Mouse (Mus musculus): ENCODE results near the gene Me1.
A peak's percentile ranks its signal among the peaks of the same experiment; 100 is the strongest.

Gene Me1

GRCm38 (mm10) chr9:86695818-86696261 is at the start of gene Me1:
Me1 (minus strand) TSS chr9:86695953.
- peak; percentile 14 to 35 for DNase-seq (ENCODE audit: low spot score in 2 of 2)

- DNase-seq (ENCODE audit: low spot score in 2 of 2), result no peak
Measured at GRCm38 (mm10) chr9:86744041-86744440, 48.3 kb upstream of the Me1 start.

GRCm38 (mm10) chr9:86742959-86743911 is 47.5 kb upstream of the Me1 start, which contains the start of gene Prss35:
Prss35 (plus strand) TSS chr9:86743649.
- DNase-seq (ENCODE audit: low spot score in 2 of 2), result peak in 1 of 2 experiments; percentile 27

DNA sequence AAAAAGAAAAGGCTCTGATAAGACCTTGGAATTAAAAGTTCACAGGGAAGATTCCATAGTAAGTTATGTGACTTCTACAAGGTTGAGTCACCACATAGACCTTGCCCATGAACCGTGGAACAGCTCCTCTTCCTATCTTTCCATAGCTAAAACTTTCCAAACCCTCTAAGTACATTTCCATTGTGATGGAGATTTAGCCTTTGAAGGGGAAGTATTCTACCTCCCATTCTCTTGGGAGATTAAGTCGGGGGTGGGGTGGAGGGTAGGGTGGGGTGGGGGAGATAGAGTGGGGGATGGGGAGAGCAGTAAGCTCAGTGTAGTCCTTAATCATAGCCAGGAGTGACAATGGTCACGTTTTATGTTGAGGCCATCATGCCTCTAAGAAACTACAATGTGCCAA is 44.2 kb upstream of the Me1 start:
- no peak for DNase-seq (ENCODE audit: low spot score in 2 of 2)

GRCm38 (mm10) chr9:86738801-86739200 is 43.0 kb upstream of the Me1 start:
- DNase-seq (ENCODE audit: low spot score in 2 of 2), result no peak

DNA sequence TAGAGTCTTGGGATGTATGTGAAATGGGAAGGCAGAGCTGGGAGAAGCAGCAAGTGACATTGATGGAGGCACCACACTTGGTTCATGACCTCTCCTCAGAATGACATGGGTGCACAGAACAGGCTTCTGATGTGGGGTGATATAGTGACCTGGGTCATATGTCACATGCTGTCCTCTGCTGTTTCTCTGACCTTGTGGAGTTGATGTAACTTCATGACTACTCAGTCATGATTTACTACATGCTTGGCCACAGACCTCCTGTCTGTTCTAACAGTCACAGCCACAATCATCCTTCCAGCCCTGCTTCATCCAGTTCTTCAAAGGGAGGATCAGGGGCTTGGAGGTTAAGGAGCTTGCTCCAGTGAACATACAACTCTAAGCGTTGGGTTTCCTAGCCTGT is 42.3 kb upstream of the Me1 start:
- DNase-seq (ENCODE audit: low spot score in 2 of 2), result no peak

DNA sequence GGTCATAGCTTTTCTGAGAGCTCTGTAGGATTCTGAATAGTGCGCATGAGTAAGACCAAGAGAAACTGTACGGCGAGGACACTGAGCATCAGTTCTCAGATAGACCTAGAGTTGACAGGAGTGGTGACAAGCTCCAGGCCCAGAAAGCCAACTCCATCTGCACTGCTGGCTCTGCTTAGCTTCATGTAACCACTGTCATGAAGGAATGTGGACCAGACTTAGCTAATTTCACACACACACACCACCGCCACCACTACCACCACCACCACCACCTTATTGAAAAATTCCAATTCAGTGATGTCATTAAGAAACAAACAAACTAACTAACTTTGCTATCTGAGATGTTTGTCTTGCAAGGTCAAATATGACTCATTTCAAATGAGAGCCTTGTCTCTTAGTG is 41.2 kb upstream of the Me1 start:
- DNase-seq (ENCODE audit: low spot score in 2 of 2), result no peak

DNA sequence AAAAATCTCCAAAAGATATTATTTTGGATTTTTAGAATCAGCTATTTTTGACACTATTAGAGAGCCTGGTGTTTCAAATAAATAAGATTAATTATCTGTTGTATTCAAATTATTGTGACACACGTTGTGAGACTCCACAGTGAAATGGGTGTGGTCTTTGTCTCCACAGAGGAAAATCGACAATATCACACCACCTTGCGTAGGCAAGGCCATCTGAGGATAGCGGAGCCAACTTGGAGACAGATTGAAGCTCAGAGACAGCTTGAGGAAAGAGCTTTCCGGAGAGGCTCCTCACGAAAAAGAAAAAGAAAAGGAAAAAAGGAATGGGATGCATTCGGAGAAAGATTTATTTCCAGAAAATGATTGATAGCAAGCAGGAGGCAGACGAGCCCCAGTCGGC is 39.0 kb upstream of the Me1 start:
- no peak for DNase-seq (ENCODE audit: low spot score in 2 of 2)

DNA sequence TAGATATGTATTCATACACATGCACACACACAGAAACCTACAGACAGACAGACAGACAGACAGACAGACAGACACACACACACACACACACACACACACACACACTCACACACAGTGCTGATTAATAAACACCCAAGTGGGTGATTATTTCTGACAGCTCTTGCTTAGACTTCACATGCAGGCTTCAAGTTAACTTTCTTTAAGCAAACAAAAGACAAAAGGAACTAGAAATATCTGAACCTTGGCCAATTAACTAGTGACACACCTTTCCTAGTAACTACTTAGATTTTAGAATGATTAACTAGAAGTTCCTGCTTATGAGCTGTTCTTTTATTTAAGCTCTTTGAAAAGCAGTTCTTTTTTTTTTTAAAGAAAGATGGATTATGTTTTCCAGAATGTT is 38.6 kb upstream of the Me1 start:
- DNase-seq (ENCODE audit: low spot score in 2 of 2), result no peak

DNA sequence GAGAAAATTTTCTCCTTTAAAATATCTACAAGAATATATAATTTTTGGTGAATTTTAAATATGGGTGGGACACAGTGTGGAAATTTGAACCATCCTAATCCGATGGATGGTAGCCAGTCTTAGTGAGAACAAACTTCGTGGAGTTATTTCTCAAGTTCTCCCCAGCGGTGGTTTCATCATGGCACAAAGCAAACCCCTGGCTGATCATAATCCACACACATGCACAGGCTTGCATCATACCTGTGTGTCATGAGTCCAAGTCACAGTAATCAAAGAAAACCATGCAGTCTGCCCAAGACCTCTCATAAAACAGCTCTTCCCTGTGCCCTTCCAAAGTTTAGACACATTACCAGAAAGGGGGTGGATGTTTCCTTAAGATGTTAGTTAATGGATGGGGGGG is 34.1 kb upstream of the Me1 start:
- DNase-seq (ENCODE audit: low spot score in 2 of 2), result no peak

DNA sequence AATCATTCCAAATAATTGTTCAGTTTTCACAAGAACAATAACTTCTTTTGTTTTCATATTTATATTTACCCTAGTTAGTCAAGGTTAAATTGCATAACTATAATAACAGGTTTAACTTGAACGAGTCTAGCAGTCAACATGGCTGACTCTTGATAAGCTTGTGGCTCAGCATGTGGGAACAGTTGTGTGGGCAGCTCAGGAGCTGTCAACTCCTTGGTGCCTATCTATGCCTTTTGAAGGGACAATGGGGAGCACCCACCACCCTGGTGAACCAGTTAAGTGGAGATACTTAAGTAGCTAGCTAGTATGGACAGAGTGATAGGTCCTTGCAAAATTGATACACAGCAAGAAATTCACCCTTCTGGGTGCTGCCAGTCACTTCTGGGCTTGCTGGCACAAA is 33.3 kb upstream of the Me1 start:
- no peak for DNase-seq (ENCODE audit: low spot score in 2 of 2)

GRCm38 (mm10) chr9:86728214-86728814 is 32.6 kb upstream of the Me1 start:
- DNase-seq (ENCODE audit: low spot score in 2 of 2), result no peak

DNA sequence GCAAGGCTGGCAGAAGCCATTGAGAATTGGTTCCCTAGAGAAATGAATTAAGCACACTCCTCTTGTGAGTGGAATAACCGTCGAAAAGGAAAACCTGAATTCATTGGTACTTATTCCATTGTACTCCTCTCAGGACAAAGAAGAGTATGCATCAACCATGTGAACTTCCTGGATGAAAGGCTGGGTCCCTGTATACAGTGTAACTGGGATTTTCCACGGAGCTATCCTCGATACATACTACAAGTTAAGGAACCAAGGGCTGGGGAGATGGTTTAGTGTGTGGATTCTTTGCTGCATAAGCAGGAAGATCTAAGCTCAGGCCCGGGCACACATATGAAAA is 30.6 kb upstream of the Me1 start:
- DNase-seq (ENCODE audit: low spot score in 2 of 2), result no peak

- DNase-seq (ENCODE audit: low spot score in 2 of 2), result no peak
Measured at GRCm38 (mm10) chr9:86725604-86726380, 30.0 kb upstream of the Me1 start.

DNA sequence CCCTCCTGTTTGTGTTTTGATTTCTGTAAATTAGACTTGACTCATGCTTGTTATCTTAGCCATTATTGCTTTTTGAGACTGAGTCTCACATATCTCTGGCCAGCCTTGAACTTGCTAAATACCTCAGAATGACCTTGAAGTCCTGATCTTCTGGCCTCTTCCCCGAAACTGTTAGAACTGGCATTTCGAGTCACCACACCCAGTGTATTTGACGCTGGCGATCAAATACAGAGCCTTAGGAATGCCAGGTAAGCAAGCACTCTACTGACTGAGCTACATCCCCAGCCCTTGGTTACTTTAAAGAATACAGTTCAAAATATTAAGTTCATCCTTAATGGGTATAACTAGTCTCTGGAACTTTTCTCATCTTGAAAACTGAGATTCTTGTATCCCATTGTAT is 29.3 kb upstream of the Me1 start:
- DNase-seq (ENCODE audit: low spot score in 2 of 2), result no peak

DNA sequence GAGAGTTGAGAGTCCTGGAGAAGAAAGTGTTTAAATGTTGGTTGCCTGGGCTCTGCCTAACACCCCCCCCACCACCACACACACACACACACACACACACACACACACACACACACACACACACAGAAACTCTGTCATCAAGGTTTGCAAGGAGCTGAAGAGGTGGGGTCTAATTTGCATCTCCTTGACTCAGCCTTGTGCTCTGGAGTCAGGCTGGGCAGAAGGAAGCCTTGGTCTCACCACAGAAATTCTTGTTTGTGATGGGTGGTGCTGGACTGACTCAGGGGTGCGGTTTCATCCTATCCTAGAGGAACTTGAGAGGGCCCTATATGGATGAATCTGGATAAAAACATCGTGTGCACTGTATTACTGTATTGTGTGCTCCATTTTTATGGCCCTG is 25.0 kb upstream of the Me1 start:
- DNase-seq (ENCODE audit: low spot score in 2 of 2), result no peak

GRCm38 (mm10) chr9:86720227-86720626 is 24.5 kb upstream of the Me1 start:
- DNase-seq (ENCODE audit: low spot score in 2 of 2), result no peak

GRCm38 (mm10) chr9:86717119-86717518 is 21.4 kb upstream of the Me1 start:
- no peak for DNase-seq (ENCODE audit: low spot score in 2 of 2)

DNA sequence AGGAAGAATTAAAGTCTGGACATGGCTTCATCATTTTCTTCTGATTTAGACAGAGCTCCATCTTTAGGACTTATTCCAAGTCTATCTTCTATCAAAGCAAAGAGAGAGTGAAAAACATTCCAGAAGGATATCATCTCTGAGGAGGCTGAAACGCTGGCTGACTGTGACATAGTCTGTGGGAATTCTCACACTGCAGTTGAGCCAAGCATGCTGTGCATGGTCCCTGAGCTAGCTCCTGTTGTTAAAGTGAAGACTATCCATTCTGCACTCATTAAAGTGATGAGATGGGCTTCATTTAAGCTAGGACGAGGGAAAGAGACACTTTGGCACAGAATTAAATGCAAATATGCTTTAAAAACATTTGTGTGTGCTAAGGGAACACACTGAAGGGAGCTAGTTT is 20.8 kb upstream of the Me1 start:
- no peak for DNase-seq (ENCODE audit: low spot score in 2 of 2)

DNA sequence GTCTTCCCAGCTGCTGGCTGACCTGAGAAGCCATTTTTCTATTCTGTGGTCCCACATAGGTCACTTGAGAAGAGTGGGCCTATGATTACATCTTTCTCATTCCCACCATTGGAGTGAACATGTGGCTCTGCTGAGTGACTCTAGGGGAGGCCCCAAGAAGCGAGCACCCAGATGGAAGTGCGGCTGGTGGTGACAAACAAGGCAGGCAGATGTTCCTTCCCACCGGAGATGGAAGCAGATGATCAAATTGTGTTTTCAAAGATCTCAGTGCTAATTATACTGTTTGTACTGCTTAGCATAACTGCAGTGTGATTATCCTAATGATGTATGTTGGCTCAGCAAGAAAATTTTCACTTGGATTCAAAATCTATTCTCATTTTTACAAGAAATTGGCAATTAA is 18.3 kb upstream of the Me1 start:
- peak in 1 of 2 experiments; percentile 14 for DNase-seq (ENCODE audit: low spot score in 2 of 2)

DNA sequence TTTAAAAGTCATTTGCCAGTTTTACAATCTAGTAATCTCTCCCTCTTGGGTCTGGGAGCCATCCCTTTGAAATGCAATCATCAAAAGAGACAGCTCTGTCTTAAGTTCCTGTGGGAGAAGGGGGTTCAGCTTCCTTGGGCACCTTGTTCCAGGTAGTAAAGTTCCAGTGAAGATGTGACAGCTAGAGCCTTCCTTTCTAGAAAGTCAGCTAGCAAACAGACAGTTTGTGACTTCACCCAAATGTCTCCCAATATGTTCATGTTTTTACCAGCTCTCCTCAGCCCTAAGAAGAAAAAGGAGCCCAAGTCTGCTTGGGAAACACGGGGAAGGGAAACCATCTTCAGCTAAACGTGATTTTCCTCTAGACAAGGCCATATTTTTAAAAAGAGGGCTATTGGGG is 16.9 kb upstream of the Me1 start:
- no peak for DNase-seq (ENCODE audit: low spot score in 2 of 2)

DNA sequence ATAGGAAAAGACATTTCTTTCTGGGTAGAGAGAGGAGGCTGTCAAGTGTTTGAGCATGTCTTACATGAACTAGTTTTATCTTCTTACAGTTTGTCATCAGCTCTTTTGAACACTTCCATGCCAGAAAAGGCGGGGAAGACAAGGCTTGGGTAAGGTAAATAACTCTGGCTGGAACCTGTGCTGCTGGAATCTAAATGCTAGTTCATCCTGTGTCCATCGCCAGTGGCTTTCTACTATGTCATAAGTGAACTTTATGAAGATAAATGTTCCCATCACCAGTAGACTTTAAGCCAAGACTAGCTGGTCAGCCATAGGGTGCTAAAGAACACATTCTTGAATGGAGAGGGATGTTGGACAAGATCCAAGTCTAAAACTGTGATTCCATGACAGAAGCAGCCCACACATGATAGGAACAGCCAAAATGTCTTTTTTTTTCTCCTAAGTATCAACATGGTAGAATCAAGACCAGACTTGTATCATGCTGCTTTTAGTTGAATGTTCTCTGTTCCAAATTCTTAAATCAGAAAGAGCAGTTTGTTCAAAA is 14.4 kb upstream of the Me1 start:
- no peak for DNase-seq (ENCODE audit: low spot score in 2 of 2)

Measured in right cerebral cortex, adult 2 months (tissue).